Mouse (Mus musculus): ENCODE measurements around the gene Cox10. TPM values are rescaled to one million over a fixed set of nuclear protein-coding genes. Genes with fewer than 3 reads are reported as not detected.

Cox10 gene
- polyA plus RNA-seq, 1 experiment, result 19.5 TPM

GRCm38 (mm10) chr11:64079727-64080081, 436 bp upstream of the Cox10 start:
- peaks cover 2% of the 10 kb centered on the region for H3K4me1 ChIP-seq (ENCODE audit: control insufficient read depth, insufficient read depth, low read length)
- peak overlapping the region; percentile 99 for H3K4me3 ChIP-seq (ENCODE audit: low read depth, low read length)
- H3K9ac ChIP-seq (ENCODE audit: low read depth, poor library complexity, severe bottlenecking), result peak overlapping the region; percentile 73
- H3K9me3 ChIP-seq (replicated peaks; ENCODE audit: control insufficient read depth, insufficient read depth, low read length, poor library complexity, severe bottlenecking), result no peaks in the 10 kb centered on the region
- TF ChIP-seq CTCF (IDR thresholded peaks at IDR 0.05; ENCODE audit: low read depth, low read length) (no peak), EP300 (IDR thresholded peaks at IDR 0.05; ENCODE audit: insufficient read depth, low read depth, low read length) (no peak), POLR2A (IDR thresholded peaks at IDR 0.05; ENCODE audit: insufficient read depth, low read length) (no peak)
- no peaks in the 10 kb centered on the region for H3K27me3 ChIP-seq (ENCODE audit: control insufficient read depth, insufficient read depth, low read length, poor library complexity, severe bottlenecking)
- H3K27ac ChIP-seq (ENCODE audit: insufficient read depth, low read length), result no peak overlapping the region
- H3K36me3 ChIP-seq (ENCODE audit: control insufficient read depth, insufficient read depth, low read length, poor library complexity, severe bottlenecking), result no peaks in the 10 kb centered on the region

DNA sequence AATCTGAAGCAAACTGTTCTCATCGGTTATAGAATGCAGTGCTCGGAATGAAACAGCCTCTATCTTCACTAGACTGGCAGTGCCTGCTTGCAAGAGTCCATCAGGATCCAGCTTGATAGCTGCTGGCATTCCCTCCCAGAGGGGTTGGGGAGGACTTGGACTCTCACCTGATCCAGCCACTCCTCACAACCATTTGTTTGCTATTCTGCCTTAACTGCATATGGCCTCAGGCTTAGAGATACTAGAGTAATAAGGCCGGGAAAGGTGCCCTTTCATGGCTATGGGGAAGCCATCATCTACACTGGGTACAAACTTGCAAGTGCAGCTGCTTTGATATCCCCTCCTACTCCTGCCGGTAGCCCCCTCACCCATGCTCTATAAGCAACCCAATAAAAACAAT, 3.1 kb downstream of the Cox10 start:
- Histone ChIP-seq H3K36me3 (ENCODE audit: control insufficient read depth, insufficient read depth, low read length, poor library complexity, severe bottlenecking) (peaks cover 1% of the 10 kb centered on the region; the same call in 1 of the 2 replicates), H3K4me3 (ENCODE audit: low read depth, low read length) (no peak overlapping the region), H3K9ac (ENCODE audit: low read depth, poor library complexity, severe bottlenecking) (no peak overlapping the region), H3K9me3 (replicated peaks; ENCODE audit: control insufficient read depth, insufficient read depth, low read length, poor library complexity, severe bottlenecking) (no peaks in the 10 kb centered on the region), H3K27ac (ENCODE audit: insufficient read depth, low read length) (no peak overlapping the region), H3K4me1 (ENCODE audit: control insufficient read depth, insufficient read depth, low read length) (peaks cover 2% of the 10 kb centered on the region), H3K27me3 (ENCODE audit: control insufficient read depth, insufficient read depth, low read length, poor library complexity, severe bottlenecking) (no peaks in the 10 kb centered on the region)
- TF ChIP-seq CTCF (IDR thresholded peaks at IDR 0.05; ENCODE audit: low read depth, low read length) (no peak), EP300 (IDR thresholded peaks at IDR 0.05; ENCODE audit: insufficient read depth, low read depth, low read length) (no peak), POLR2A (IDR thresholded peaks at IDR 0.05; ENCODE audit: insufficient read depth, low read length) (no peak)

- Histone ChIP-seq H3K9me3 (replicated peaks; ENCODE audit: control insufficient read depth, insufficient read depth, low read length, poor library complexity, severe bottlenecking) (no peaks in the 10 kb centered on the region), H3K4me1 (ENCODE audit: control insufficient read depth, insufficient read depth, low read length) (peaks cover 2% of the 10 kb centered on the region), H3K27ac (ENCODE audit: insufficient read depth, low read length) (no peak overlapping the region), H3K27me3 (ENCODE audit: control insufficient read depth, insufficient read depth, low read length, poor library complexity, severe bottlenecking) (no peaks in the 10 kb centered on the region), H3K4me3 (ENCODE audit: low read depth, low read length) (no peak overlapping the region), H3K9ac (ENCODE audit: low read depth, poor library complexity, severe bottlenecking) (no peak overlapping the region), H3K36me3 (ENCODE audit: control insufficient read depth, insufficient read depth, low read length, poor library complexity, severe bottlenecking) (peaks cover 16% of the 10 kb centered on the region)
- no peak for TF ChIP-seq POLR2A (IDR thresholded peaks at IDR 0.05; ENCODE audit: insufficient read depth, low read length)
- TF ChIP-seq EP300 (IDR thresholded peaks at IDR 0.05; ENCODE audit: insufficient read depth, low read depth, low read length), result no peak
- TF ChIP-seq CTCF (IDR thresholded peaks at IDR 0.05; ENCODE audit: low read depth, low read length), result no peak
Measured at GRCm38 (mm10) chr11:64073379-64073778, 5.9 kb downstream of the Cox10 start.

GRCm38 (mm10) chr11:64071536-64071935, 7.7 kb downstream of the Cox10 start:
- Histone ChIP-seq H3K9ac (ENCODE audit: low read depth, poor library complexity, severe bottlenecking) (no peak overlapping the region), H3K4me3 (ENCODE audit: low read depth, low read length) (no peak overlapping the region), H3K27ac (ENCODE audit: insufficient read depth, low read length) (no peak overlapping the region), H3K4me1 (ENCODE audit: control insufficient read depth, insufficient read depth, low read length) (no peaks in the 10 kb centered on the region), H3K27me3 (ENCODE audit: control insufficient read depth, insufficient read depth, low read length, poor library complexity, severe bottlenecking) (no peaks in the 10 kb centered on the region), H3K36me3 (ENCODE audit: control insufficient read depth, insufficient read depth, low read length, poor library complexity, severe bottlenecking) (peaks cover 16% of the 10 kb centered on the region), H3K9me3 (replicated peaks; ENCODE audit: control insufficient read depth, insufficient read depth, low read length, poor library complexity, severe bottlenecking) (no peaks in the 10 kb centered on the region)
- TF ChIP-seq EP300 (IDR thresholded peaks at IDR 0.05; ENCODE audit: insufficient read depth, low read depth, low read length) (no peak), POLR2A (IDR thresholded peaks at IDR 0.05; ENCODE audit: insufficient read depth, low read length) (no peak), CTCF (IDR thresholded peaks at IDR 0.05; ENCODE audit: low read depth, low read length) (no peak)

DNA sequence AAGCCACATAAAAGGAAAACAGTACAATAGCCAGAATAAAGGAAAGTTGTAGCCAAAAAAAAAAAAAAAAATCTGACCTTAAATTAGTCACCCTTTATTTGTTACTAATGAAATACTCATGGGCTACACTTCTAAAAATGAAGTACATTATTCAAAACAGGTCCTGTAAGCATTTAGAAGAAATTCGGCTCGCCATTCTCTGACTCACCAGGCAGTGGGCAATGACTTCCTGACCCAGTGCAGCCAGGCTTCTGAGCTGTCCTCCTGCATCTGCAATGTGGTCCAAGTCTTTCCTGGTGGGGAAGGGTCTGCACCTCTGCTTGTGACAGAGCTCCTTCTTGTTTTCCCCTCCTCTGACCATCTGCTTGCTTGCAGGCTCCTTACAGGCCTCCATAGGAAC, 13.3 kb downstream of the Cox10 start:
- peaks cover 13% of the 10 kb centered on the region; the same call in 1 of the 2 replicates for H3K36me3 ChIP-seq (ENCODE audit: control insufficient read depth, insufficient read depth, low read length, poor library complexity, severe bottlenecking)
- H3K27me3 ChIP-seq (ENCODE audit: control insufficient read depth, insufficient read depth, low read length, poor library complexity, severe bottlenecking), result no peaks in the 10 kb centered on the region
- no peaks in the 10 kb centered on the region for H3K9me3 ChIP-seq (replicated peaks; ENCODE audit: control insufficient read depth, insufficient read depth, low read length, poor library complexity, severe bottlenecking)
- TF ChIP-seq POLR2A (IDR thresholded peaks at IDR 0.05; ENCODE audit: insufficient read depth, low read length), result no peak
- TF ChIP-seq EP300 (IDR thresholded peaks at IDR 0.05; ENCODE audit: insufficient read depth, low read depth, low read length), result no peak
- TF ChIP-seq CTCF (IDR thresholded peaks at IDR 0.05; ENCODE audit: low read depth, low read length), result no peak
- H3K4me1 ChIP-seq (ENCODE audit: control insufficient read depth, insufficient read depth, low read length), result no peaks in the 10 kb centered on the region
- no peak overlapping the region for H3K4me3 ChIP-seq (ENCODE audit: low read depth, low read length)
- no peak overlapping the region for H3K9ac ChIP-seq (ENCODE audit: low read depth, poor library complexity, severe bottlenecking)
- no peak overlapping the region for H3K27ac ChIP-seq (ENCODE audit: insufficient read depth, low read length)

DNA sequence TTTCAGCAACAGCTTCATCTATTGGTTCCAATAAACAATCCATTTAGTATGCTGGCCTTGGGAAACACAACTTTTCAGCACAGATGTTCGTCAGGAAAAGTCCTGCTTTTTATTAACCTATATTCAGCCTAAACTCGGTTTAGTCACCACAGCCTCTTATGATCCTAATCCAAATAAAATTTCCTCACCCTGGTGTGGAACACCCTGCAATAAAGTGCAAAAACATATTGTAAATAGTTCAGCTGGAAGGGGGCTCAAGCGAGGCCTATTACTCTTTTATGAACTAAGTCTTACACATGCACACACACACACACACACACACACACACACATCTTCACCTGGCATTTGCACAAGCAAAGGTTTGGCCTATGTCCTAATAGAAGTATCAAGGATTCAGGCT, 16.1 kb downstream of the Cox10 start:
- H3K36me3 ChIP-seq (ENCODE audit: control insufficient read depth, insufficient read depth, low read length, poor library complexity, severe bottlenecking), result no peaks in the 10 kb centered on the region; the same call in 1 of the 2 replicates
- no peaks in the 10 kb centered on the region for H3K9me3 ChIP-seq (replicated peaks; ENCODE audit: control insufficient read depth, insufficient read depth, low read length, poor library complexity, severe bottlenecking)
- no peaks in the 10 kb centered on the region for H3K27me3 ChIP-seq (ENCODE audit: control insufficient read depth, insufficient read depth, low read length, poor library complexity, severe bottlenecking)
- H3K27ac ChIP-seq (ENCODE audit: insufficient read depth, low read length), result no peak overlapping the region
- no peak overlapping the region for H3K4me3 ChIP-seq (ENCODE audit: low read depth, low read length)
- no peaks in the 10 kb centered on the region for H3K4me1 ChIP-seq (ENCODE audit: control insufficient read depth, insufficient read depth, low read length)
- no peak for TF ChIP-seq CTCF (IDR thresholded peaks at IDR 0.05; ENCODE audit: low read depth, low read length)
- no peak for TF ChIP-seq POLR2A (IDR thresholded peaks at IDR 0.05; ENCODE audit: insufficient read depth, low read length)
- no peak for TF ChIP-seq EP300 (IDR thresholded peaks at IDR 0.05; ENCODE audit: insufficient read depth, low read depth, low read length)
- H3K9ac ChIP-seq (ENCODE audit: low read depth, poor library complexity, severe bottlenecking), result no peak overlapping the region

Measured in ES-Bruce4 (cell line).